In the genomic region with DNA sequence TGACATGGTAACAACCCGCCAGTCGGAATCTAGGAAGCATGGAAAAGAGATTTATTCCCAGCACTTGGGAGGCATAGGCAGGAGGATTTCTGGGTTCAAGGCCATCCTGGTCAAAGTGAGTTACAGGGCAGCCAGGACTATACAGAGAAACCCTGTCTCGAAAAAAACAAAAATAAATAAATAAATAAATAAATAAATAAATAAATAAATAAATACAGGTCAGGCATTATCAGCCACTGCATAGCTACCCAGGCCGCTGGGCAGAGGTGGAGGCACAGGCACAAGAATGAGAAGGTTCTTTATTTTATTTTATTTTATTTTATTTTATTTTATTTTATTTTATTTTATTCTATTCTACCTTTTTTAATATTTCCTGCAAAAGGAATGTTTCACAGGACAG, we compare ENCODE assay signal across 20 mouse cellular contexts.
DNase-seq lines count a peak whose midpoint lies in the region; ATAC-seq and TF ChIP-seq lines count a peak whose summit lies in the region.
"Had no signal": no experiment of that assay in that cellular context is flagged by ENCODE, and none has a peak within 500 bp of the region (broad histone marks: within the 10 kb centered on the region; RNA-seq: fewer than 3 reads in every experiment).

No protein-coding gene starts in this region.

- no peak for DNase-seq in forebrain, postnatal 0 days
- no peak for DNase-seq in hindbrain, embryonic 11.5 days (ENCODE audit: low spot score)
- DNase-seq in hindbrain, postnatal 0 days (ENCODE audit: low spot score) = no peak
- no peak for DNase-seq in neural tube, embryonic 11.5 days (ENCODE audit: low spot score)
- no peak for DNase-seq in neural tube, embryonic 10.5 days (ENCODE audit: extremely low spot score, low spot score)
- peak; percentile 4 for DNase-seq in R1 (ENCODE audit: low read depth, low spot score)
- no peak for DNase-seq in midbrain, embryonic 14.5 days
- DNase-seq: adrenal gland, adult 8-10 months; adrenal gland, postnatal 14 days; adrenal gland, postnatal 36 days; cerebellum, adult 11-12 months; cerebellum, adult 2 months; cerebellum, adult 9-10 months; cerebellum, postnatal 10 days; cerebellum, postnatal 25 days had no signal

- no peak overlapping the region for H3K9ac ChIP-seq in forebrain, embryonic 12.5 days
- H3K9ac ChIP-seq in forebrain, postnatal 0 days = no peak overlapping the region
- H3K9ac ChIP-seq in hindbrain, embryonic 11.5 days (ENCODE audit: low read depth, low read length) = no peak overlapping the region
- no peak overlapping the region for H3K9ac ChIP-seq in hindbrain, postnatal 0 days (replicated peaks; ENCODE audit: low read length)
- no peak overlapping the region for H3K9ac ChIP-seq in neural tube, embryonic 11.5 days (ENCODE audit: low read length)
- no peak overlapping the region for H3K9ac ChIP-seq in midbrain, embryonic 14.5 days (replicated peaks; ENCODE audit: low read length)
- H3K9ac ChIP-seq: embryonic facial prominence, embryonic 12.5 days had no signal

- no peak overlapping the region for H3K4me3 ChIP-seq in forebrain, embryonic 12.5 days (replicated peaks)
- no peak overlapping the region for H3K4me3 ChIP-seq in forebrain, postnatal 0 days (ENCODE audit: low read depth, low read length)
- H3K4me3 ChIP-seq in hindbrain, embryonic 11.5 days (ENCODE audit: low read depth, low read length) = no peak overlapping the region
- no peak overlapping the region for H3K4me3 ChIP-seq in hindbrain, postnatal 0 days (ENCODE audit: low read length)
- H3K4me3 ChIP-seq in neural tube, embryonic 11.5 days (ENCODE audit: low read depth, low read length) = no peak overlapping the region
- H3K4me3 ChIP-seq in midbrain, embryonic 14.5 days (replicated peaks; ENCODE audit: low read depth, low read length) = no peak overlapping the region
- H3K4me3 ChIP-seq: embryonic facial prominence, embryonic 10.5 days; embryonic facial prominence, embryonic 12.5 days had no signal

- no peak overlapping the region for H3K27ac ChIP-seq in forebrain, embryonic 12.5 days
- no peak overlapping the region for H3K27ac ChIP-seq in forebrain, postnatal 0 days (ENCODE audit: low read depth, low read length)
- H3K27ac ChIP-seq in hindbrain, embryonic 11.5 days (ENCODE audit: low read depth, low read length) = no peak overlapping the region
- H3K27ac ChIP-seq in hindbrain, postnatal 0 days = no peak overlapping the region
- H3K27ac ChIP-seq in neural tube, embryonic 11.5 days (ENCODE audit: low read depth, low read length) = no peak overlapping the region
- no peak overlapping the region for H3K27ac ChIP-seq in midbrain, embryonic 14.5 days (replicated peaks; ENCODE audit: low read depth, low read length)
- H3K27ac ChIP-seq: embryonic facial prominence, embryonic 10.5 days; embryonic facial prominence, embryonic 12.5 days had no signal

- 94% methylated on average over 4 of the region's 4 CpGs for WGBS in forebrain, embryonic 12.5 days
- WGBS in forebrain, postnatal 0 days = 96% methylated on average over 4 of the region's 4 CpGs
- 94% methylated on average over 4 of the region's 4 CpGs for WGBS in hindbrain, embryonic 11.5 days
- WGBS in hindbrain, postnatal 0 days = 94% methylated on average over 4 of the region's 4 CpGs
- WGBS in neural tube, embryonic 11.5 days = 88% methylated on average over 4 of the region's 4 CpGs
- 94% methylated on average over 4 of the region's 4 CpGs for WGBS in midbrain, embryonic 14.5 days

- H3K27me3 ChIP-seq in forebrain, embryonic 12.5 days = no peaks in the 10 kb centered on the region
- H3K27me3 ChIP-seq in forebrain, postnatal 0 days (ENCODE audit: insufficient read depth, low read length) = no peaks in the 10 kb centered on the region
- no peaks in the 10 kb centered on the region for H3K27me3 ChIP-seq in hindbrain, embryonic 11.5 days (ENCODE audit: control insufficient read depth, insufficient read depth, low read length)
- no peaks in the 10 kb centered on the region for H3K27me3 ChIP-seq in hindbrain, postnatal 0 days (ENCODE audit: insufficient read depth, low read length)
- no peaks in the 10 kb centered on the region for H3K27me3 ChIP-seq in neural tube, embryonic 11.5 days (ENCODE audit: control insufficient read depth, insufficient read depth, low read length)
- no peaks in the 10 kb centered on the region for H3K27me3 ChIP-seq in midbrain, embryonic 14.5 days (ENCODE audit: control insufficient read depth, insufficient read depth, low read length)
- H3K27me3 ChIP-seq: embryonic facial prominence, embryonic 12.5 days had no signal

- H3K36me3 ChIP-seq in forebrain, embryonic 12.5 days (replicated peaks) = no peaks in the 10 kb centered on the region
- H3K36me3 ChIP-seq in forebrain, postnatal 0 days (ENCODE audit: insufficient read depth) = no peaks in the 10 kb centered on the region
- no peaks in the 10 kb centered on the region for H3K36me3 ChIP-seq in hindbrain, embryonic 11.5 days (ENCODE audit: control insufficient read depth, insufficient read depth, low read length)
- H3K36me3 ChIP-seq in hindbrain, postnatal 0 days (ENCODE audit: insufficient read depth, low read length) = no peaks in the 10 kb centered on the region
- no peaks in the 10 kb centered on the region for H3K36me3 ChIP-seq in neural tube, embryonic 11.5 days (ENCODE audit: control insufficient read depth, insufficient read depth, low read length)
- no peaks in the 10 kb centered on the region for H3K36me3 ChIP-seq in midbrain, embryonic 14.5 days (ENCODE audit: control insufficient read depth, insufficient read depth, low read length)
- H3K36me3 ChIP-seq: embryonic facial prominence, embryonic 10.5 days; embryonic facial prominence, embryonic 12.5 days had no signal

- H3K4me1 ChIP-seq in forebrain, embryonic 12.5 days = no peaks in the 10 kb centered on the region
- H3K4me1 ChIP-seq in forebrain, postnatal 0 days (ENCODE audit: insufficient read depth) = no peaks in the 10 kb centered on the region
- no peaks in the 10 kb centered on the region for H3K4me1 ChIP-seq in hindbrain, embryonic 11.5 days (replicated peaks; ENCODE audit: control insufficient read depth, insufficient read depth, low read length)
- no peaks in the 10 kb centered on the region for H3K4me1 ChIP-seq in hindbrain, postnatal 0 days (ENCODE audit: insufficient read depth, low read length)
- H3K4me1 ChIP-seq in neural tube, embryonic 11.5 days (ENCODE audit: control insufficient read depth, insufficient read depth, low read length) = no peaks in the 10 kb centered on the region
- no peaks in the 10 kb centered on the region for H3K4me1 ChIP-seq in midbrain, embryonic 14.5 days (ENCODE audit: control insufficient read depth, insufficient read depth, low read length)
- H3K4me1 ChIP-seq: embryonic facial prominence, embryonic 10.5 days; embryonic facial prominence, embryonic 12.5 days had no signal

- peak; percentile 36; the same call in 1 of the 2 replicates for ATAC-seq in forebrain, embryonic 12.5 days (ENCODE audit: low FRiP score)
- no peak for ATAC-seq in forebrain, postnatal 0 days
- 0 out of 2 replicates have a peak, but pooled peaks have one; percentile 45 for ATAC-seq in hindbrain, embryonic 11.5 days (ENCODE audit: low FRiP score)
- ATAC-seq in hindbrain, postnatal 0 days = no peak
- ATAC-seq in neural tube, embryonic 11.5 days (ENCODE audit: insufficient read depth, low FRiP score, low TSS enrichment) = peak; percentile 65; the same call in 1 of the 2 replicates
- ATAC-seq in midbrain, embryonic 14.5 days (ENCODE audit: low FRiP score, low TSS enrichment) = no peak
- ATAC-seq: activated CD4-positive, CD25-positive, alpha-beta regulatory T cell, adult 4 months; forebrain, embryonic 16.5 days had no signal

- no peak for TF ChIP-seq CTCF in forebrain, postnatal 0 days (IDR thresholded peaks at IDR 0.05; ENCODE audit: low read depth)
- TF ChIP-seq CTCF in hindbrain, postnatal 0 days (IDR thresholded peaks at IDR 0.05; ENCODE audit: low read depth) = no peak

- H3K9me3 ChIP-seq in forebrain, embryonic 12.5 days = no peaks in the 10 kb centered on the region
- no peaks in the 10 kb centered on the region for H3K9me3 ChIP-seq in forebrain, postnatal 0 days (ENCODE audit: low read length)
- no peaks in the 10 kb centered on the region for H3K9me3 ChIP-seq in hindbrain, embryonic 11.5 days (ENCODE audit: control insufficient read depth, low read length)
- H3K9me3 ChIP-seq in hindbrain, postnatal 0 days (ENCODE audit: low read length) = no peaks in the 10 kb centered on the region
- no peaks in the 10 kb centered on the region for H3K9me3 ChIP-seq in neural tube, embryonic 11.5 days (ENCODE audit: control insufficient read depth, low read length)
- no peaks in the 10 kb centered on the region for H3K9me3 ChIP-seq in midbrain, embryonic 14.5 days (ENCODE audit: control insufficient read depth, low read length)
- H3K9me3 ChIP-seq: embryonic facial prominence, embryonic 10.5 days; embryonic facial prominence, embryonic 12.5 days had no signal

- H3K4me2 ChIP-seq in forebrain, embryonic 12.5 days = no peak overlapping the region
- no peak overlapping the region for H3K4me2 ChIP-seq in forebrain, postnatal 0 days (ENCODE audit: low read depth)
- no peak overlapping the region for H3K4me2 ChIP-seq in hindbrain, embryonic 11.5 days (replicated peaks; ENCODE audit: low read depth, low read length)
- no peak overlapping the region for H3K4me2 ChIP-seq in hindbrain, postnatal 0 days (ENCODE audit: low read depth, low read length)
- no peak overlapping the region for H3K4me2 ChIP-seq in neural tube, embryonic 11.5 days (ENCODE audit: low read depth)
- H3K4me2 ChIP-seq in midbrain, embryonic 14.5 days (ENCODE audit: low read length) = no peak overlapping the region
- H3K4me2 ChIP-seq: embryonic facial prominence, embryonic 12.5 days had no signal

Comparison
In these comparisons a context has a peak if more than half of its experiments do, and no peak if none do; other contexts are left out.
1. ATAC-seq: peak in forebrain, embryonic 12.5 days (single experiment), hindbrain, embryonic 11.5 days (single experiment) and neural tube, embryonic 11.5 days (single experiment); none in forebrain, postnatal 0 days (single experiment), hindbrain, postnatal 0 days (single experiment) and midbrain, embryonic 14.5 days (single experiment).